Mouse (Mus musculus) heart, adult 2 months (tissue): ENCODE results near the gene Kpna7.

Experiments
- CTCF ChIP-seq: fragments of 200-600 bp; IDR thresholded peaks from 2 replicates; pipeline ENCODE4 v1.8.1; 2022; ENCODE audit warnings: antibody characterized with exemption, mild to moderate bottlenecking, moderate library complexity
- POLR2A ChIP-seq: fragments of 200-500 bp; IDR thresholded peaks from 2 replicates; pipeline ENCODE4 v1.6.1; 2011; ENCODE audit warnings: mild to moderate bottlenecking, low read depth, low read length, control low read depth; ENCODE audit not compliant: insufficient read depth

DNA sequence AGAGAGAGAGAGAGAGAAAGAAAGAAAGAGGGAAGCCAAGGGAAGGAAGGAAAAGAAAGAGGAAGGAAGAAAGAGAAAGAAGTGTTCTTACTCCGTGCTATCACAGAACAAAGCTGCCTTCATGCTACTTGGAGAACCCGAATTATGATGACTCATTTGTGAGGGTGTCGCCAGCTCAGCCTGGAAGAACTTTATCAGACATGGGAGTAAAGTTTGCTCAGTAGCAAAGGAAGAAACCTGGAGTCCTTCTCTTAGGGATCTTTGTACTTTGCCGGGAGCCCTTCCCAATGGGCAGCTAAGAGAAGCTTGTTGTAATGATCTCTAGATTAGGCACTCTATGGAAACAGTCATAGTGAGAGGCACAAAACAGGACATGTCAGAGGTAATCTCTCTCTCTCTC, 18.9 kb upstream of the Kpna7 start:
- no peak for TF ChIP-seq POLR2A
- TF ChIP-seq CTCF, result no peak
